Mouse (Mus musculus) skeletal muscle tissue, adult 2 months (tissue): ENCODE results near the gene Trim14.

ENCODE experiments used
- DNase-seq: peaks from one replicate; pipeline ENCODE4 v3.0.0-alpha.2; 2012; ENCODE audit warnings: low read depth, low spot score

Trim14 gene

GRCm38 (mm10) chr4:46562841-46563240 lies 26.9 kb upstream of the Trim14 start:
- no peak for DNase-seq

GRCm38 (mm10) chr4:46562037-46562436 lies 26.1 kb upstream of the Trim14 start:
- no peak for DNase-seq

- no peak for DNase-seq
Observed at GRCm38 (mm10) chr4:46560069-46560705, 24.2 kb upstream of the Trim14 start.

- no peak for DNase-seq
Observed at GRCm38 (mm10) chr4:46558672-46559667, 23.0 kb upstream of the Trim14 start.

- no peak for DNase-seq
Observed at GRCm38 (mm10) chr4:46556933-46557332, 21.0 kb upstream of the Trim14 start.

GRCm38 (mm10) chr4:46555762-46556161 lies 19.8 kb upstream of the Trim14 start:
- peak; percentile 16 for DNase-seq

- DNase-seq = peak; percentile 41
Observed at GRCm38 (mm10) chr4:46554295-46555069, 18.5 kb upstream of the Trim14 start.

GRCm38 (mm10) chr4:46553864-46554263 lies 17.9 kb upstream of the Trim14 start:
- DNase-seq = peak; percentile 30

GRCm38 (mm10) chr4:46550406-46550805 lies 14.5 kb upstream of the Trim14 start:
- DNase-seq = no peak

GRCm38 (mm10) chr4:46549979-46550378 lies 14.0 kb upstream of the Trim14 start:
- DNase-seq = no peak

- no peak for DNase-seq
Observed at GRCm38 (mm10) chr4:46546709-46547108, 10.8 kb upstream of the Trim14 start.

GRCm38 (mm10) chr4:46545498-46545897 lies 9.6 kb upstream of the Trim14 start:
- no peak for DNase-seq

GRCm38 (mm10) chr4:46544313-46544712 lies 8.4 kb upstream of the Trim14 start:
- no peak for DNase-seq

- no peak for DNase-seq
Observed at GRCm38 (mm10) chr4:46543366-46544050, 7.6 kb upstream of the Trim14 start.

- DNase-seq = no peak
Observed at GRCm38 (mm10) chr4:46541707-46542106, 5.8 kb upstream of the Trim14 start.

GRCm38 (mm10) chr4:46539167-46539566 lies 3.2 kb upstream of the Trim14 start:
- no peak for DNase-seq

- no peak for DNase-seq
Observed at GRCm38 (mm10) chr4:46535094-46535830, 679 bp downstream of the Trim14 start.

GRCm38 (mm10) chr4:46533934-46534720 lies 1.8 kb downstream of the Trim14 start:
- DNase-seq = no peak

- no peak for DNase-seq
Observed at GRCm38 (mm10) chr4:46532926-46533325, 3.0 kb downstream of the Trim14 start.

GRCm38 (mm10) chr4:46532511-46532910 lies 3.4 kb downstream of the Trim14 start:
- no peak for DNase-seq
